Mouse (Mus musculus): ENCODE data around the gene Saa1. TPM values are rescaled to one million over a fixed set of nuclear protein-coding genes. Genes with fewer than 3 reads are reported as not detected.
"Not testable (repeated sequence)": the region's sequence is repeated elsewhere in the genome, so short reads cannot be mapped to it uniquely, and the experiment has no call there.

The Saa1 gene
- total RNA-seq (2015; ENCODE audit: low replicate concordance) (not detected in 2 replicates), total RNA-seq (2017; ENCODE audit: low replicate concordance) (not detected in 2 replicates)

DNA sequence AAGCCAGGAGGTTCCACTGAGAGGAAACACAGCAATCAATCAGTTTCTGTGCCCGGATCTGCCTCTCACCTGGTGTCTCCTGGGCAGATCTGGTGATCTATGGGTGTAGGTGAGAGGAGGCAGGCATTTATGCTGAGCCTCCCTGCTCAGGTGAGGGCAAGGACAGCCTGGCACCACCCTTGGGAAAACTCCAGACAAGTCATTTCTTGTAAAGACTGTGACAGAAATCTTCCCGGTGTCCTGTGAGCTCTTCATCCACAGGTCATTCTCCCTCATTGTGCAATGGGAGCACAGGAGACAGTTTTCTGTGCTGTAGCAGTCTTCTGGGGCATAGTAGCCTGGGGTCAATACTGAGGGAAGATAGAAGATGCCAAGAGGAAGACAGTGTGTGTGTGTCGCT is at the start of gene Saa1:
TSS of gene Saa1 (minus strand) at position 101 of the 400 bp plus-strand sequence.
- ATAC-seq (replicated peaks; ENCODE audit: low FRiP score, poor library complexity, severe bottlenecking): not testable (repeated sequence)

DNA sequence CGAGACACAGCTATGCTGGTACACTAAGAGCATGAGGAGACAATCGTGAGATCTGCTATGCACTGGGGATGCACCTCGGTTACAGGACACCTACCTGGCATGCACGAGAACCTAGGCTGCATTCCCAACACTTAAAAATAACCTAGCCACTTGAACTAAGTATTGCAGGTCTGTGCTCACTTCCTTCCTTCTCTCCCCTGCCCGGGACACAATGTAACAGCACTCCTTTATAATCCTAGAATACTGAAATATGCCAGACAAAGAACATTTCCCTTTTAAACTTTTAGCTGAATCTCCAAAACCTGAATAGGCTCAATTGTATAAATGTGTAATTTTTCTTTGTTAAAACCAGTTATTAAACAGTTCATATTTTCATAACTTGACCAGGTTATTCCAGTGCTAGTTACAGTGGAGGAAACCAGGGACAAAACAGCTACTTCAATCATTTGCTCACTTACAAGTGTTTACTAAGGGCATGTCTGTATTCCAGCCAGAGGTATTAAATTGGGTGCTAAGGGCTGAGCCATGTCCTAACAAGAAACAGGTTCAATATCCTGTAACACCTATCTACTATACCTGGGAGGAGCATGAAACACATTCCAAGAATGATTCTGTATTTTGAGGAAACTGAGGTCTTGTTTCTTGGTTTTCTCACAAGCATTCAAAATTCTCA is 46.5 kb upstream of the Saa1 start:
- no peak for ATAC-seq (replicated peaks; ENCODE audit: low FRiP score, poor library complexity, severe bottlenecking)

DNA sequence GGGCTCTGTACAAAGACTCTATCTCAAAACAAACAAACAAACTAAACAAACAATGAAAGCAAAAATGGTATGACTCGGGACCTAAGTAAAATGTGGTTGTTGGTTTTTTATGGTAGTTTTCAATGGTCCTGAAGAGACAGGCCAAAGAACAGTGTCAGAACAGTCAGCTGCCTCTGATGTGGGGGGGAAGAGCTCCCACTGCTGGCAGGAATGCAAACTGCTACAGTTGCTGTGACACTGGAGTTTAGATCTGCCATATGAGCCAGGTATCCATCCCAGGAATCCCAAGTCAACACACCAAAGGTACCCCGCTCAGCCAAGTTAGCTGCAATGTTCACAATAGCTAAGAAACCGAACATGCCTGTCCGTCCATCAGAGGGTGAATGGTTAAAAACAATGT is 27.9 kb upstream of the Saa1 start:
- peak; percentile 49; the same call in 1 of the 2 replicates for ATAC-seq (replicated peaks; ENCODE audit: low FRiP score, poor library complexity, severe bottlenecking)

DNA sequence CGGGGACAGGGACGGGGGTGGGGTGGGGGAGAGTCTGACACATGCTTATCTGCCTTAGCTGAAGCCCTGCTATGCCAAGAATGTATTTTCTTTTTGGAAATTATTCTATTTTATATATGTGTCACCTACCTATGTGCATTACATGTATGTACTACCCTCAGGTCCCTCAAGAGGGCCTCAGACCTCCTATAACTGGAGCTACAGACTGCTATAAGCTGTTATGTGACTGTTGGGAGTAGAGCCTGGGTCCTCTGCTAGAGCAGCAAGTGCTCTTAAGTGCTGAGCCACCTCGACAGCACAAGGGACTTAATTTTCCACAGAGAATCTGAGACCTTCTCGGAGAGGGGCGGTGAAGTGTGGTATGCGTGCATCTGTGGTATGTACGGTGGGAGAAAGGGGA is 25.7 kb upstream of the Saa1 start:
- no peak for ATAC-seq (replicated peaks; ENCODE audit: low FRiP score, poor library complexity, severe bottlenecking)

DNA sequence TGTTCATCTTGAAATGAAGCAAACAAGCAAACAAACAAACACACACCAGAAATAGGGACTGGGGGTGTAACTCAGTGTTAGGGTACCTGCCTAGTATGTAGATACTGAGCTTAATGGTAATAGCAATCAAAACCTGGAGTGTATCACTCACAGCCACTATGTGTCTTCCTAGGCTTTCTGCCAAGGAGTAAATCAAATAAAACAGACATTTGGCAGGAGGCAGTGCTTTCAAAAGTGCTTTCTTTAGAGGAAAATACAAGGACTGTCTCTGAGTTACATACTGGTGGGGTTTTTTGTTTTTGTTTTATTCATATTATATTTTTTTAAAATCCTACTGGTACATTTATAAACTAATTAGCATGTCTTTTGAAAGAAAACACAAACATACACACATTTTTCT is 24.6 kb upstream of the Saa1 start:
- ATAC-seq (replicated peaks; ENCODE audit: low FRiP score, poor library complexity, severe bottlenecking): no peak

DNA sequence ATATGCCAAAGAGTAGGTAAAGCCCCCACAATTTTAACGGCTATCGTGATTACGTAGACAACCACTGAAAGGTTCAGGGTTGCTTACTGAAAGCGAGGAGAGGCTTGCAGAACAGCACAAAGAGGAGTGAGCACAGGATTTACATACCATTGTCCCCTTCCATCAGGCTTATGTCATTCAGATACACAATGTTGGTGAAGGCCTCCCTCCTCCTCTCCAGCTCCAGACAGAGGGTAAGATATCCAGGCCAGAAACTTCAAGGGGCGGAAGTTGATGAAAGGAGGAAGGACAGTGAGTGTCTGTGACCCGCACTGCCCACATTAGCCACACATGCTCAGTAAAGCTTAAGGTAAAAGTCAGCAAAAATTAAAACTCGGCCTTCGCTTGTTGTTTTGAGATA is 21.9 kb upstream of the Saa1 start:
- no peak for ATAC-seq (replicated peaks; ENCODE audit: low FRiP score, poor library complexity, severe bottlenecking)

DNA sequence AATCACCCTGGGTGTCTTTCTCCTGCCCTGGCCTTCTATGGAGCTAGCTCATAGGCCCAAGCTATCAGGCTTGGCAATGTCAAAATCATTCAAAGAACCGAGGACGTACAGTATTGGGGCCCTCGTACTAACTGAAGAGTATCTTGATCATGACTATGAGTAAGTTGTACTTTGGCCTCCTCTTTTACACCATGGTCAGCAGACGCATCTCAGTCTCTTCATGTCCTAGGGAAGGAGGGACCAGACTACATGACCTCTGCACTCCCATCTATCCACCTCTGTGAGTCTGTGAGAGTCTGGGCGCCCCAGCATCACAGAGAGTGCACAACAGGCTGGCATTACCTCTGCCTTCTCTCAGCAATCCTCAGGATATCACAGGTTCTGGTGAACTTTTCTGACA is 19.8 kb upstream of the Saa1 start:
- ATAC-seq (replicated peaks; ENCODE audit: low FRiP score, poor library complexity, severe bottlenecking): no peak

DNA sequence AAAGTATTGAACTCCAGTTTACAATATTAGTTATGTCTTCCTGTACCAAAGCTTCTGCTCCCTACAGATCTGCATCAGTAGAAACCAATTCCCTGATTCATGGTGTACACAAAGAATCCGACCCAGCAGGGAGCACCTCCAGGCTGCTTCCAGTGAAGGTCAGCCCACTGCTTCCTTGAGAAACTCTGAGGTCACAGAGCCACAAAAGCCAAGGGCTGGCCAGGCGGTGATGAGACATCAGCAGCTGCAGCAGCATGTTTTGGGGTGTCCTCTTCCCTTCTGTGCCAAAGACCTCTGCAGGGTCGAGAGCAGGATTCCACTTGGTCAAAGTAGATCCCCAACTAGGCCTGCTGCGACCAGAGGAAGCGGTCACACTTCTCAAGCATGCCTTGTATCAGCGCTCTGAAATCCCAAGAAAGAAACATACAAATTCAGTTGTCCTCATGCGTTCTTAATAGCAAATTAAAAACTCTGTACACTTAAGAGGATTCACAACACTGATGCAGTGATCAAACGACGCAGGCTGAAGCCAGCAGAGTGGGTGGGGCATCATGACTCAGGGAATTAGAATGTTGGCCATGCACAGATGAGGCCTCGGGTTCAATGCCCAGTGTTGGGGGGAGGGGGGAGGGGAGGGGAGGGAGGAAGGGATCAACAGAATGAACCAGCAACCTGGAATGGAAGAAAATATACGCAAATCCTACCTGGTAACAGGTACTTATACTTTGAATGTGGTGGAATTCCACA is 18.4 kb upstream of the Saa1 start:
- no peak for ATAC-seq (replicated peaks; ENCODE audit: low FRiP score, poor library complexity, severe bottlenecking)

DNA sequence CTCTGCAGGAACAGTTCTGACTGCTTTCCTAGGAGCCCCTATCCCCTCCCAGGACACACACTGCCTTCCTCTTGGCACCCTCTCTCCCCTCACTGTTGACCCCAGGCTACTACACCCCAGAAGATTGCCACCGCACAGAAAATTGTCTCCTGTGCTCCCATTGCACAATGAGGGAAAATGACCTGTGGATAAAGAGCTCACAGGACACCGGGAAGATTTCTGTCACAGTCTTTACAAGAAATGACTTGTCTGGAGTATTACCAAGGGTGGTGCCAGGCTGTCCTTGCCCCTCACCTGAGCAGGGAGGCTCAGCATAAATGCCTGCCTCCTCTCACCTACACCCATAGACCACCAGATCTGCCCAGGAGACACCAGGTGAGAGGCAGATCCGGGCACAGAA is 8.7 kb upstream of the Saa1 start, which contains the start of gene Saa2:
TSS of gene Saa2 (plus strand) at position 301 of the 400 bp plus-strand sequence.
- ATAC-seq (replicated peaks; ENCODE audit: low FRiP score, poor library complexity, severe bottlenecking): no peak

DNA sequence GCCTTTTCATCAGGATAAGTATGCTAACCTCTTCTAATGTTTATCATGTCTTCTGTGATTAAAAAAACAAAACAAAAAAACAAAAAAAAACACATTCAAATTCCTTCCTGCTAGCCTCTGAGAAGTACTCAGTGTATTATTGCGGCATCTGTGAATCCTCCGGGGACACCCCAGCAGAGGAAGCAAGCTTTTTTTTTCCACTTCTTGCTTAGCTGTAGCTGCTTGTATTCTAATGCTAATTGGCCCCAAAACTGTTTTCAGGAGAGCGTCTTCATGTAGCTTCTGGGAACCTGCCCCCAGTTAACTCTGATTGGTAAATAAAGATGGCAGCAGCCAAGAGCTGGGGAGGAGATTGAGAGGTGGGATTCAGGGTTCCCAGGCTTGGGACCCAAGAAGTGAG is 5.7 kb upstream of the Saa1 start:
- ATAC-seq (replicated peaks; ENCODE audit: low FRiP score, poor library complexity, severe bottlenecking): no peak

DNA sequence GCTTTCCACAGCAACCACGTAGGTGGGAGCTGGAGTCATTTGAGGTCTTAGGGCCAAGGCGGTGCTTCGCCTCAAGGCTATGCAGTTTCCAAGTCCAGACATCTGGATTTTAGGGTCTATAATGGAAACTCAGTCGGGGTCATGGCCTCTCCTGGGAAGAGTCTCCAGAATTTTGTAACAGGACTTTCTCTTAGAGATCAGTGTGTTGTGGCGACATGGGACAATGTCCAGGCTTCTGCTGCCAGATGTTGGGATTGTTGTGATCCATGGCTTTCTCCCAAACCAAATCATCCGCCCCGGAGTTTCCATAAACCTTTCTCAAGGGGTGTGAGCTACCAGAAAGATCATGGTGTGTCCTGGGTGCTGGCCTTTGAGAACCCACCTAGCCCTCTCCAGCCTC is 3.6 kb upstream of the Saa1 start:
- ATAC-seq (replicated peaks; ENCODE audit: low FRiP score, poor library complexity, severe bottlenecking): no peak

DNA sequence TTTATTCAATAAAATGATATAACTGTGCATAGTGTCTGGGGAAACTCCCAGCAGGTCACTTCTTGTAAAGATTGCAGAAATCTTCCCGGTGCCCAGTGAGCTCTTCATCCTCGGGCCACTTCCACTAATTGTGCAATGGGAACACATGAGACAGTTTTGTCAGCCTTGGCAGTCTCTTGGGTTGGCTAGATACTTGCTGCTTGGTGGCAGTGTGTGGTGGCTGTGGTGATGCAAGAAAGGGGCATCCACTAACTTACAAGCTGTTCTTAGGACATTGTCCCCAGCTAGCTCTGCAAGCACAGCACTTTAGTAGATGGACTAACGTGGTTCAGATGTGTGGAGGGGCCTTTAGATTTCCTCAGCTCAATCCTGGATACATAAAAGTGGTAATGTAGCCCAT is 3.0 kb upstream of the Saa1 start:
- no peak for ATAC-seq (replicated peaks; ENCODE audit: low FRiP score, poor library complexity, severe bottlenecking)

DNA sequence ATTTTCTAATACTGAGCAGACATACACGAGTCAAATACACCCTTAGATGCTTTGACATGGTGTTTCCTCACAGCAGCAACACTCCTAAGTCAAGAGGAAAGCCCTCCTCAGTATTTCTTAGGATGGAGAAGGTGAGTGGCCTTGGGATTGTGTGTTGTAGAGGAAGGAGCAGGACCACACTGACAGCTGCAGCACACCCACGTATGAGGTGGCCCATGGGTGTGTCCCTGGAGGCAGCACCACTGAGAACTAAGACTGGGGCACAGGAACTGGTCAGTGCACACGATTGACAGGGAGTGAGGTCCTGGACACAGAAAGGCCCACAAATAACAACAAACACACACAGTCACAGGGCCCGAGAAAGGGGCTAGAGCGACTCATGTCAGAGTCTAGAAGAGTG is 2.7 kb downstream of the Saa1 start:
- not testable (repeated sequence) for ATAC-seq (replicated peaks; ENCODE audit: low FRiP score, poor library complexity, severe bottlenecking)

DNA sequence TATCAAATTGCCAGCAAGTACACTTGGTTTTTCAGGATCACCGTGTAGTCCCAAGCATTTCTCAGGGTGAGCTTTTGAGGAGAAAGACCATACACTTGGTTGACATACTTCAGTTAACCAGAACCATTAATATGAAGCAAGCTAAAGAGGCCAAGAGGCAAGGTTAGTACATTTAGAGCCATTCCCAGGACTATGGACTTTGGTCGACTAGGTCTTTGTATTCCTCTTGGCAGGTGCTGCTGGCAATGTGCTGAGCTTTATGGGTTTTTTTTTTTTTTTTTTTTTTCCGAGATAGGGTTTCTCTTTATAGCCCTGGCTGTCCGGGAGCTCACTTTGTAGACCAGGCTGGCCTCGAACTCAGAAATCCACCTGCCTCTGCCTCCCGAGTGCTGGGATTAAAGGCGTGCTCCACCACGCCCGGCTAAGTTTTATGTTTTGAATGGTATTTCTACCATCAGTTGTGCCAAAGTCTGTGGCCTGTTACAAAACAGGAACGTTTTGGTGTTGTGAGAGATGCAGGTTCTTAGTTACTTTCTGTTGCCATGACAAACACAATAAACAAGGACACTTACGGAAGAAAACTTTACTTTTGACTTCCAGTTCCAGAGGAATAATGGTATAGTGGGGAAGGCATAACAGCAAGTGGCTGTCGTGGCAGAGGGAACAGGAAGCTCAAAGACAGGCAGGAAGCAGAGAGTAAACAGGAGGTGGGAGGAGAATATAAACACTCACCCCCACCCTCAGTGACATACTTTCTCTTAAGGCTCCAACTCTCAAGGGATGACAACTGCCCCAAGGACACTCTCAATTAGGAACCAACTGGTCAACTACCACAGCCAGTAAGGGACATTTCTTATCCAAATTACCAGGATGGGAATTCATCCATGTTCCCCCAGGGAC is 4.0 kb downstream of the Saa1 start:
- no peak for ATAC-seq (replicated peaks; ENCODE audit: low FRiP score, poor library complexity, severe bottlenecking)

DNA sequence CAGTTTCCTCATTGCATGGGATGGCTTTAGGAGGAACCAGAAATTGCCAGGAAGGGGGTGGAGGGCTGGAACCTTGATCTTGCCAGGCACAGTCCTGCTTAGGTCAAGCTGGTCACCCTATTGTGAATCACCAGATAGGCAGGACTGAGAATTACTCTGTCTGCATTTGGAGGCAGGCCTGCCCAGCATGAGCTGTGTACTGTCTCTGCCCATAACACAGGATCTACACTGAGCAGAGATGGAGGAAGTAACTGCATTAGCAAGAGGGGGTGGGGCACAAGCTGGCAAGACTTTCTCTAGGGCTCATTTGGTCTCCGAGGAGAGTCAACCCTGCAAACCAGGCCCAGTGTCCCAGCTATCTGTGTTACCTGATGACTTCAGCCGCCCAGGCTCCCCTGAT is 7.8 kb downstream of the Saa1 start:
- no peak for ATAC-seq (replicated peaks; ENCODE audit: low FRiP score, poor library complexity, severe bottlenecking)

DNA sequence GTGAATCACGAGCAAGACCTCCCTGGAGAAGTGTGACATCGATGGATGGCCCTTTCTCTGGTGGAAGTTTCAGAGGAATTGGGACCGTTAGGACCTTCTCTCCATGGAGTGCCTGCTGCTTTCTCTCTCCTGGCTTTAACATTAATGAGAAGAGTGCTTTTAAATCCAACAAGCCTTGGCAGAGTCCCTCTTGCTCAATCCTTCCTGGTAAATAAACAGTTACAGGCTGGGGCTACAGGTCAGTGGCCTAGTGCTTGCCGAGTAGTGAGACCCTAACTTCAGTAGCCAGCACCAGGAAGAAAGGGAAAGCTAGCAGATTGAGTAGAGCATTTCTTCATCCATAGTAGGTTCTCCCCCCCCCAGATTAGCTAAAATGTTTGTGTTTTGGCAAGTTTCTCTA is 10.3 kb downstream of the Saa1 start, which contains the start of gene Saa4:
TSS of gene Saa4 (minus strand) at position 146 of the 400 bp plus-strand sequence.
- ATAC-seq (replicated peaks; ENCODE audit: low FRiP score, poor library complexity, severe bottlenecking): no peak

DNA sequence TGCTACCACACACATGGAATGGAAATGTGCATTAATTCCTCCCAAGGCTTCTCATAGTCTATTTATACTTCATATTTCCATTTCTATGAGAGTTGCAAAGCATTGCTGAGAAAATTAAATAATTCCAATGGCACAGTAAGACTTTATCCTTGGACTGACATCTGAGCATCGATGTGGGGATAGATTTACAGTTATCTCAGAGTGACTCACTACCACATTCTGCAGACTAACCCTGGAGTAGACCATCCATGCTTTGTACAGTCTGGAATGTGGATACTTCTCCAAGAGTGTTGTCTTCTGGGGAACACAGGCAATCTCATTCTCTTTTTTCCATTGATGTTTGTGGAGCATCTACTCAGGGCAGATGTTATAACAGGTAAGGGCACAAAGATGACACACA is 15.2 kb downstream of the Saa1 start:
- no peak for ATAC-seq (replicated peaks; ENCODE audit: low FRiP score, poor library complexity, severe bottlenecking)

DNA sequence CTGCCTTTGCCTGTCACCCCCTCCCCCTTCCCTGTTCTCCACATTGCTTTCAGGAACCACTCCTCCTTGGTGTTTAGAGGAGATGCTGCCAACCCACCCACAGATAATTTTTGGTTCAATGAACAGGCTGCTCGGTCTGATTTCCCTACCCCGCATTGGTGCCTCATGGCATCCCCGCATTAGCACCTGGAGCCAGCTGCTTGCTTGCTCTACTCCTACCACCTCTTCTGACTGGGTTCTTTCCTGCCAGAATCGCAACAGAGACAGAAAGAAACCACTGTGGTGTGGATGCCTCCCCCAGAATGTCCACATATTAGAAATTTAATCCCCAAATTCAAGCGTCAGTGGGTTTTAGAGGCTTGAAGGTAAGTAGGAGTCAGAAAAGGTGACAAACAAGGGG is 18.4 kb downstream of the Saa1 start:
- ATAC-seq (replicated peaks; ENCODE audit: low FRiP score, poor library complexity, severe bottlenecking): no peak

DNA sequence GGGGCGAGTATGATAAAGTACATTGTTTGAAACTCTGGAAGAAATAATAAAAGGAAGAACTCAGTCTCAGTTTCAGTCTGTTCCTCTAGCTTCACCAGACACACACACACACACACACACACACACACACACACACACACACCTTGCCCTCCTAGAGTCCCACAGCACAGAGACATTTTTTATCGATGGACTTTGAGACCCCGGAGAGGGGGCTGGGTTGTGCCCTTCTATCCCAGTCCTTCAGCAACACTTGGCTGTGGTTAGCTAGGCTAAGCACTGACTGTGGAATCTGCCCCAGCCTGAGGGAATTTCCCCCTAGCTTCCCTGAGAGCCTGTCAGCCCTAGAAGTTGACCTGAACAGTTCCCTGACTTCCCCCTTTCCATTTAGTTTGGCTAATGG is 18.9 kb downstream of the Saa1 start:
- ATAC-seq (replicated peaks; ENCODE audit: low FRiP score, poor library complexity, severe bottlenecking): no peak

DNA sequence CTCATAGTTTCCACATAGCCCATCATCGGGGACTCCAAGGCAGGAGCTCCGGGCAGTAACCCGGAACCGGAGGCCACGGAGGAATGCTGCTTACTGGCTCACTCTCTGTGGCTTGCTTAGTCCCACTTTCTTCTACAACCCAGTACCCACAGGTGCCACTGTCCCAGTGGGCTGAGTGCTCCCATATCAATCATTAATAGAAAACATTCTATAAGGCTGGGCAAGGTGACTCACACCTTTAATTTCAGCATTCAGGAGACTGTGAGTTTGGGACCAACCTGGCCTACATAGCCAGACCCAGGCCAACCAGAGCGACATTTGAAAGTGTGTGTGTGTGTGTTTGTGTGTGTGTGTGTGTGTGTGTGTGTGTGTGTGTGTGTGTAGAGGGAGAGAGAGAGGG is 19.4 kb downstream of the Saa1 start:
- no peak for ATAC-seq (replicated peaks; ENCODE audit: low FRiP score, poor library complexity, severe bottlenecking)

Data from erythroid progenitor cell, adult 5-6 weeks (primary cell).